Mouse (Mus musculus) naive thymus-derived CD4-positive, alpha-beta T cell, adult 2 months (primary cell): Measurements from ENCODE around the gene Nfe2.

Experiments used
- DNase-seq: peaks from one replicate; pipeline ENCODE4 v3.0.0-alpha.2; 2011; ENCODE audit warnings: low read depth

Nfe2 gene

DNA sequence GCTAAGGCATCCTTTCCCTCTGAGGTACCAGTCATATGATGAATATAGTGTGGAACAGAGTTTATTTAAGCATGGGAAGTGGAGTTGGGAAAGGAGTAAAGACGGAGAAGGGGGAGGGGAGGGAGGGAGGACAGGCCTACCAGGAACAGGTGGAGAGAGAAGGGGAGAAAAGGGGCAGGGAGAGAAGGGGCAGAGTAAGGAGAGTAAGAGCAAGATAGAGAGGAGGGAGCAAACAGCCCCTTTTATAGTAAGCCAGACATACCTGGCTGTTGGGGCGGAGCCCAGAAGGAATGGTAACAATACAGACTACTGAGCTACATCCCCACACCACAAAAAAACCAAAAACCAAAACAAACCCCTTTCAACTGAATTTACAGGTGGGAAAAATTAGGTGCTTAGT, 42.2 kb downstream of the Nfe2 start:
- DNase-seq = no peak

DNA sequence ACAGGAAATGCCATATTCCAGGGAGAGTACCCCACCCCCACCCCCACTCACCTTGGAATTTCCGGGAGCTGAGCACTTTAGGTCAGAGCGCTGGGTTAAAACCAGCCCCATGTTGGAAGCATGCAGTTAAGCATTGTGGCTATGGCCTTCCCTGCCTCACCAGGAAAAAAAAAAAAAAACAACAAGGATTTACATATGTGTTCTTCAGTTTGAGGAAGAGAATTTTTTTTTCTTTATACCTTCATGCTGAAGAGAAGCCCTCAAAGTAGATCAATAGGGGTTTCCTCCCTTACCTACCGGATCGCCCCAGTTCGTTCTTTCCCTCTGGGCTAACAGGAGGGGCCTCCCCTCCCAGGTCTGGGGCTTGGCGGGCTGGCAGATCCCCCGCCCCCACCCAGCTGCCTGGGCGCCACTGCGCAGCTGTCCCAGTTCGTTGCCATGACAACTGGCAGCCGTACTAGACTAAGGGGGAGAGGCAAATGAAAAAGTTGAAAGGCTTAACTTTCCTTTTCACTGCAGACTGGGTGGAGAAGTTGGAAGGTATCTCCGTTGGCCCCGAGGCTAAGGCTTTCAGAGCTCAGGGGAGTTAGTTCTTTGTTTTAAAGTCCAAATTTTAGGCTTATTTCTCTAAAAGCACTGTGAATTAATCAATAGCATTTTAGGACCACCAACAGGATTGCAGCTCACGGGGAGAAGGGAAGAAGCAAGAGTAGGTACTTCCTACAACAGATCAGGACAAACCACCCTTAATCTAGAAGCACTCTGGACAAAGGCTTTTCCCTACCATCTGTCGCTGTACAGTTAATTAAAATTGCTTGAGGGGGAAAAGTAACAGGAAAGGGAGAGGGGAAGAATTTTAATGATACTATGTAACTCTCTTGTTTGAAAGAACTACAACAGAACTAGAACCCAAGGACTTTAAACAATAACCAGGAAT, 43.0 kb downstream of the Nfe2 start:
- DNase-seq = peak; percentile 87

- DNase-seq = no peak
These were observed 44.1 kb downstream of the Nfe2 start for GRCm38 (mm10) chr15:103214149-103214548.

GRCm38 (mm10) chr15:103205156-103205555, 53.0 kb downstream of the Nfe2 start:
- DNase-seq = peak; percentile 50

- DNase-seq = no peak
These were observed 56.0 kb downstream of the Nfe2 start for GRCm38 (mm10) chr15:103202088-103202793.
